Mouse (Mus musculus) liver, embryonic 14.5 days (tissue): ENCODE measurements around the gene Dlx1.

Experiments
- CTCF ChIP-seq: IDR thresholded peaks from 2 replicates; pipeline ENCODE4 v1.5.1; 2016; ENCODE audit warnings: antibody characterized with exemption, low read depth, control low read depth
- EP300 ChIP-seq: IDR thresholded peaks from 2 replicates; pipeline ENCODE4 v1.6.1; 2016; ENCODE audit warnings: antibody characterized with exemption, low read depth

GRCm38 (mm10) chr2:71540611-71541417 lies 12.9 kb downstream of the Dlx1 start:
- TF ChIP-seq EP300 (no peak), CTCF (no peak)
